In genomic region chr7:110615792-110616191, GRCm38 (mm10) we compare ENCODE assay signal across 8 mouse cellular contexts. TPM values are rescaled to one million over a fixed set of nuclear protein-coding genes. Genes with fewer than 3 reads are reported as not detected.
DNase-seq lines count a peak whose midpoint lies in the region; ATAC-seq and TF ChIP-seq lines count a peak whose summit lies in the region.

No protein-coding gene starts in this region.

- peaks cover 3% of the 10 kb centered on the region; the same call in 1 of the 2 replicates for H3K4me1 ChIP-seq in hindbrain, embryonic 11.5 days (replicated peaks; ENCODE audit: control insufficient read depth, insufficient read depth, low read length)
- H3K4me1 ChIP-seq in limb, embryonic 12.5 days (replicated peaks) = peaks cover 12% of the 10 kb centered on the region
- 0 out of 2 replicates have a peak, but pooled peaks cover 3% of the 10 kb centered on the region for H3K4me1 ChIP-seq in neural tube, embryonic 14.5 days (ENCODE audit: control insufficient read depth, insufficient read depth, low read length)
- peaks cover 12% of the 10 kb centered on the region for H3K4me1 ChIP-seq in thymus, adult 2 months (replicated peaks; ENCODE audit: control insufficient read depth, insufficient read depth, low read length)

- H3K36me3 ChIP-seq in hindbrain, embryonic 11.5 days (ENCODE audit: control insufficient read depth, insufficient read depth, low read length) = no peaks in the 10 kb centered on the region
- H3K36me3 ChIP-seq in limb, embryonic 12.5 days = no peaks in the 10 kb centered on the region
- no peaks in the 10 kb centered on the region for H3K36me3 ChIP-seq in neural tube, embryonic 14.5 days (ENCODE audit: control insufficient read depth, insufficient read depth, low read length)
- no peaks in the 10 kb centered on the region for H3K36me3 ChIP-seq in thymus, adult 2 months (ENCODE audit: control insufficient read depth, insufficient read depth, low read length)

- ATAC-seq in hindbrain, embryonic 11.5 days (ENCODE audit: low FRiP score) = no peak
- ATAC-seq in limb, embryonic 12.5 days (ENCODE audit: insufficient number of reproducible peaks, insufficient read depth, low FRiP score, low TSS enrichment, low read depth) = no peak
- no peak for ATAC-seq in neural tube, embryonic 14.5 days (ENCODE audit: low read depth)

- peak overlapping the region; percentile 47 for H3K4me2 ChIP-seq in hindbrain, embryonic 11.5 days (replicated peaks; ENCODE audit: low read depth, low read length)
- H3K4me2 ChIP-seq in limb, embryonic 12.5 days = peak overlapping the region; percentile 90
- H3K4me2 ChIP-seq in neural tube, embryonic 14.5 days (ENCODE audit: low read depth, low read length) = peak overlapping the region; percentile 84; the same call in 1 of the 2 replicates

- H3K9ac ChIP-seq in hindbrain, embryonic 11.5 days (ENCODE audit: low read depth, low read length) = no peak overlapping the region
- H3K9ac ChIP-seq in limb, embryonic 12.5 days (replicated peaks) = no peak overlapping the region
- H3K9ac ChIP-seq in neural tube, embryonic 14.5 days (replicated peaks; ENCODE audit: low read depth, low read length) = no peak overlapping the region

- DNase-seq in heart, adult 11 months = peak; percentile 95
- DNase-seq in heart, postnatal 14 days = no peak
- peak; percentile 26 for DNase-seq in hindbrain, embryonic 11.5 days (ENCODE audit: low spot score)
- no peak for DNase-seq in adrenal gland, postnatal 10 days
- no peak for DNase-seq in cerebellum, adult 8-10 months
- no peak for DNase-seq in thymus, adult 2 months

- H3K27me3 ChIP-seq in hindbrain, embryonic 11.5 days (ENCODE audit: control insufficient read depth, insufficient read depth, low read length) = no peaks in the 10 kb centered on the region; the same call in 1 of the 2 replicates
- H3K27me3 ChIP-seq in limb, embryonic 12.5 days = peaks cover 5% of the 10 kb centered on the region; the same call in 1 of the 2 replicates
- no peaks in the 10 kb centered on the region for H3K27me3 ChIP-seq in neural tube, embryonic 14.5 days (ENCODE audit: control insufficient read depth, insufficient read depth, low read length)
- H3K27me3 ChIP-seq in thymus, adult 2 months (ENCODE audit: control insufficient read depth, insufficient read depth, low read length) = peaks cover 23% of the 10 kb centered on the region

- no peaks in the 10 kb centered on the region for H3K9me3 ChIP-seq in hindbrain, embryonic 11.5 days (ENCODE audit: control insufficient read depth, low read length)
- H3K9me3 ChIP-seq in limb, embryonic 12.5 days = no peaks in the 10 kb centered on the region
- no peaks in the 10 kb centered on the region for H3K9me3 ChIP-seq in neural tube, embryonic 14.5 days (ENCODE audit: control insufficient read depth, low read length)

- peak overlapping the region; percentile 94; the same call in 1 of the 2 replicates for H3K4me3 ChIP-seq in hindbrain, embryonic 11.5 days (ENCODE audit: low read depth, low read length)
- H3K4me3 ChIP-seq in limb, embryonic 12.5 days (replicated peaks) = no peak overlapping the region
- peak overlapping the region; percentile 96; the same call in 1 of the 2 replicates for H3K4me3 ChIP-seq in neural tube, embryonic 14.5 days (ENCODE audit: low read depth, low read length)
- H3K4me3 ChIP-seq in thymus, adult 2 months (ENCODE audit: control insufficient read depth, insufficient read depth, low read length) = no peak overlapping the region

- no peak overlapping the region for H3K27ac ChIP-seq in hindbrain, embryonic 11.5 days (ENCODE audit: low read depth, low read length)
- no peak overlapping the region for H3K27ac ChIP-seq in limb, embryonic 12.5 days
- no peak overlapping the region for H3K27ac ChIP-seq in neural tube, embryonic 14.5 days (ENCODE audit: low read depth, low read length)
- H3K27ac ChIP-seq in thymus, adult 2 months (ENCODE audit: control insufficient read depth, insufficient read depth, low read length) = no peak overlapping the region

- no peak for TF ChIP-seq CTCF in thymus, adult 2 months (IDR thresholded peaks at IDR 0.05; ENCODE audit: borderline replicate concordance, control insufficient read depth, extremely low read depth, insufficient read depth, low read length, poor library complexity)

- no peak for TF ChIP-seq POLR2A in thymus, adult 2 months (IDR thresholded peaks at IDR 0.05; ENCODE audit: control insufficient read depth, extremely low read depth, insufficient read depth, low read length, poor library complexity)

- WGBS in hindbrain, embryonic 11.5 days = 7% methylated on average over 11 of the region's 11 CpGs
- 10% methylated on average over 11 of the region's 11 CpGs for WGBS in limb, embryonic 12.5 days
- WGBS in neural tube, embryonic 14.5 days = 14% methylated on average over 11 of the region's 11 CpGs
- WGBS in thymus, adult 2 months = 23% methylated on average over 11 of the region's 11 CpGs

- intact Hi-C loops in heart, postnatal 14 days (cut with DNase I) = loop anchor here (2.0 kb wide), 1 partner anchor 13 kb away; no protein-coding TSS in a partner anchor

RNA-seq across cellular contexts. Expression of gene Sbf2, which starts 1.1 kb away (rescaled TPM):
- 10 to 100 TPM; 47.4 to 54.3 TPM for total RNA-seq in heart, postnatal 14 days (2021)
- 39.1 and 48.9 TPM in 2 replicates for polyA plus RNA-seq in hindbrain, embryonic 11.5 days (2014; fragmentation: Nextera tagmentation; extraction: Ambion mirVana)
- 34.2 and 35.1 TPM in 2 replicates for polyA plus RNA-seq in limb, embryonic 12.5 days (2016; fragmentation: Nextera tagmentation; extraction: Ambion mirVana)
- 66.5 and 83.1 TPM in 2 replicates for polyA plus RNA-seq in neural tube, embryonic 14.5 days (2014; fragmentation: Nextera tagmentation; extraction: Ambion mirVana)
- 10 to 100 TPM; 52.8 to 57.7 TPM for total RNA-seq in adrenal gland, postnatal 10 days (2021)
- polyA plus RNA-seq in thymus, adult 2 months (2012; rRNA removed) = 6.3 and 8.8 TPM in 2 replicates

RNA-seq across cellular contexts. Expression of gene Adm, which starts 11.7 kb away (rescaled TPM):
- total RNA-seq in heart, postnatal 14 days (2021) = 10 to 100 TPM in 1 of 2 experiments, 1 to 10 TPM in 1; 9.8 to 15.5 TPM
- polyA plus RNA-seq in hindbrain, embryonic 11.5 days (2014; fragmentation: Nextera tagmentation; extraction: Ambion mirVana) = 4.1 and 5.0 TPM in 2 replicates
- polyA plus RNA-seq in limb, embryonic 12.5 days (2016; fragmentation: Nextera tagmentation; extraction: Ambion mirVana) = 1.2 and 2.1 TPM in 2 replicates
- 2.0 and 2.1 TPM in 2 replicates for polyA plus RNA-seq in neural tube, embryonic 14.5 days (2014; fragmentation: Nextera tagmentation; extraction: Ambion mirVana)
- 10 to 100 TPM; 18.0 to 18.4 TPM for total RNA-seq in adrenal gland, postnatal 10 days (2021)
- polyA plus RNA-seq in thymus, adult 2 months (2012; rRNA removed) = 12.0 and 14.1 TPM in 2 replicates

Comparison
In these comparisons a context has a peak if more than half of its experiments do, and no peak if none do; other contexts are left out.
1. DNase-seq: peak in heart, adult 11 months (single experiment) and hindbrain, embryonic 11.5 days (single experiment); none in heart, postnatal 14 days (0 of 2), adrenal gland, postnatal 10 days (single experiment), cerebellum, adult 8-10 months (single experiment) and thymus, adult 2 months (single experiment).
2. H3K4me3 ChIP-seq: peak in hindbrain, embryonic 11.5 days (single experiment) and neural tube, embryonic 14.5 days (single experiment); none in limb, embryonic 12.5 days (single experiment) and thymus, adult 2 months (single experiment).
3. Peak in every context shown above with its lines, with median percentiles within 50 percentile points of each other: H3K4me2 ChIP-seq.